Mouse (Mus musculus) adrenal gland (tissue): ENCODE measurements at regions not wholly inside any gene's neighbourhood (a gene's known extent, or its start where the extent isn't known, plus 50 kb on each side); places are given as distances from the start of the nearest gene placed in this dataset.

Experiments
- intact Hi-C: fragments of 180-260 bp; cut with DNase I; formaldehyde crosslinking; loops from one replicate; pipeline ENCODE4 v1.15.1; 2025

DNA sequence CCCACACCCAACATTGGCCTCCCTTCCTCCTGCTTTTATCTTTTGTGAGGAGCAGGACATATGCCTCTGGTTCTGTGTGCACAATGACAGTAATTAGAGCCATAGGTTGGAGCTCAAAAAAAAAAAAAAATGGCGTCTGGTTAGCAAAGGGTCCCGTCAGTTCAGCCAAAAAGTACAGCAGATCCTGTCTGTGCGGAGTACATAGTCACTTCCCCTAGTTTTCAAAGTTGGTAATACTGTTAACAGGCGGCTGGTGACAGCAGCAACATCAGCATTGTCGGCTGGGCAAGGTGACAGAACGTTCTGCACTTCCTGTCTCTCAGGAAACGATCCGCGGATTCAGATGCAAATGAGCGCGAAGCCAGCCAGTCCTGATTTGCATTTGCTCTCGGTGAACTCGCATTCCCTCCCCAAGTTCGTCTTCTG is 642.4 kb upstream of the Gm19410 start:
- intact Hi-C loops = no loop called here

DNA sequence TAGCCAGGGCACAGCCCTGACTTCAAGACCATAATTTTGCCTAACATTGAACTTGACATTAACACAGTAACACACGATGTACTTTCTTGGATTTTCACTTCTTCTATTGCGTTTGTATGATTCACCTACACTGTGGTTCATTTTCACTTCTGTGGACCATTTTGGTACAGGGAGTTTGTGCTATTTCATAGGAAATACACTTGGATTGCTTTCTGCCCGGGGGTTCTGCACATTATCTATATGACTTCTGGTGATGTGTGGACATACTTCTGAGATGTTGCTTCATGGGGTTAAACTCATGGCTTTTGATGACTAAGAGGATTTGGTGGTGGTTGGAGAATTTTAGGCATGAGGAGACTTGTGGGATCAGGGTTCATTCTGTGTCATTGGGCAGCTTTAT is 640.4 kb upstream of the Gm19410 start:
- intact Hi-C loops = no loop called here

DNA sequence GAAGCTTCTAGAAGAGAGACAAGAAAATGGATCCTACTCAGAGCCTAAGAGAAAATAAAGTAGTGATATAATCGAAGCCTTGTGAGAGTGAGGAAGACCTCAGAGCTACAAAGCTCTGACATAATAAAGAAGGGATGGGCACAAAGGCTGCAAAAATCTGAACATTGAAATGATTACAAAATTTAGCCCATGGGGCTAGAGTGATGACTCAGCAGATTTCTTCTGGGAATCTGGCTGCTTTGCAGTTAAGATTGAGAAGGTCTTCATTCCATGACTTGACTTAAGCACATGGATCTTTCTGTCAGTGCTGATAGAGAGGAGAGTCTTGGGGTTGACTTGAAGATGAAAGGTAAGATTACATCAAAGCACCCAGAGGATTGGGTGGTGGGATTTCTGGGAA is 633.3 kb upstream of the Gm19410 start:
- intact Hi-C loops = no loop called here

DNA sequence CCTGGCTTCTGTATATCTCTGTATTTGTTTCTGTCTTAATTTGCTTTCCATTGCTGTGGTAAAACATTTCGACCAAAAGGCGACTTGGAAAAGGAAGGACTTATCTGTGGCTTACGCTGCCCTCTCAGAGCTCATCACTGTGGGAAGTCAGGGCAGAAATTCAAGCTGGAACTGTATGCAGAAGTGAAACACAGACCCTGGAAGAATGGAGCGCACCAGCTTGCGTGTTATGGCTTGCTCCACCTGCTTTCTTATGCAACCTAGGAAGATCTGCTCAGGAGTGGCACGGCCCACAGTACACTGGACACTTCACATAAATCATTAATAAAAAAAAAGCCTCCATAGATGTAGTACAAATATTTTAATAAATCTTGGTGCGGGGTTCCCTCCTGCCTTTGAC is 630.0 kb upstream of the Gm19410 start:
- intact Hi-C loops = no loop called here

DNA sequence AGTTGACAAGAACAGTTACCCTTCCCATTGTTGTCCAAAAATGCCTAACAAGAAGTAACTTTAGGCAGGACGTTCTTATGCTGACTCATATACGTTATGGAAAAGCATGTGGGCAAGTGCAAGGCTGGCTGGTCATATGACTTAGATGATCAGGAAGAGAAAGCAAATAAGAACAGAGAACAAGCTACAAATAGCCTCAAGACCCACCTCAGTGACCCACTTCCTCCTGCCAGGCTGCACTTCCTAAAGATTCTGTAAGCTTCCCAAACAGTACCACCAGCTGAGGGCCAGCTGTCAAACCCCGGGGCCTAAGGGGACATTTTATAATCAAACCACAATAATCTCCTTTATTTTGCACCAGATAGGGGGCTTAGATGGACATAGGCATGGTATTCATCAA is 628.9 kb upstream of the Gm19410 start:
- intact Hi-C loops = no loop called here

DNA sequence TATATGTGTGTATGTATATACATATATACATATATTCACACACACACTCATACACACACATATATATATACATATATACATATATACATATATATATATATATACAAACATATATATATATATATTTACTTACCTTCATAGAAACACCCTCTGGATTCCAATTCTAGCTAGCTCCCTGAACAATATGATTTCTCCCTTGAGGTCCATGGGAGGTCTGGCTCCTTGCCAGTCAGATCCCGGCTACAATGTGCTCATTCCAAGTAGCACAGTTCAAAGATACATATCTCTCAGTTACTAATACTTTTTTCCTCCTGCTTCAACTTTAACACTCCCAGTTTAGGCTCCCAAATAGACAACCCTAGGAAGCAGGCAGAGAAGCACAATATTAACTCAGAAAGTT is 624.8 kb upstream of the Gm19410 start:
- intact Hi-C loops = no loop called here

DNA sequence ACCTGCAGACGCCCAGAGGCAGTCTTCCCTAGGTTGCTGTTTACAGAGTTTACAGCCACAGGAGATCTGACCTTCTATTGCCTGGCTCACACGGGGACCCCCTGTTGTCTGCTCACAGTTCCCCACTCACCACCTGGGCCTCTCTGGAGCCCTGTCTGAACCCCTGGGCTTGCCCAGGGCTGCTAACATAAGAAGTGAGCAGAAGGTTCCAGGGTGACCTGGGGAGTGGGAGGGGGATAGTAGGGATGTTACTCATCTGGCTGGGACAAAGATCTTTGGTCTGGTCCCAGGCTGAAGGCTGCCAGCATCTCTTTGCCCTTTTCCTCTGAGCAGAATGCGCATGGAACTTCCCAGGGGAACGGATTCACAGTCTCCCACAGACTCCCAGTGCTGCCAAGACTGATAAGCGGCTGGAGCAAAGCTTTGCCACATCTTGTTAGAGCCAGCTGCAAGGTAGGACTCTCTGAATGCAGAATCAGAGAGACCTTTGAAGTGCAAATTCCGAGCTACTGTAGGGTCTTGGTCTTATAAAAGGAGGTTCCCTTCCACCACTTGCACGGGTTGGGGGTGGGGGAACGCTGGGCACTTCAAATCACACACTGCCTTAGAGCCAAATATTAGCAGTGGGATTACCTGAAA is 622.5 kb upstream of the Gm19410 start:
- intact Hi-C loops = no loop called here

DNA sequence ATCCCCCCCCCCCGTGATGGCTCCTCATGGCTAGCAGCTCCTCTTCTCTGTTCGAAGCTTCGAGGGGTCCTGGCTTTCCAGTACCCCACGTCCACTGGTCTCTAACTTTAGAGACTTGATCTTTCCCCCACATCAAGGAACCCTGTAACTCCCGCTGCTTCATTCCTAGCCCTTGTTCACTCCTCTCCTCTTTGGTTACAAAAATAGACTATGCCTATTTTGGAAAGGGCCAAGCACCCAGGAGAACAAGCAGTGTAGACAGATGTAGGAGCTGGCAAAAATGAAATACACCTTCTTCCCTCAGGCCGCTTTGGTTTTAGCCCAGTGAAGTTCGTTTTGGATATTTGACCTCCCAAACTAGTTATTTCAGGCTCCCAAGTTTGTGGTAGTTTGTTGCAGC is 621.9 kb upstream of the Gm19410 start:
- intact Hi-C loops = no loop called here

DNA sequence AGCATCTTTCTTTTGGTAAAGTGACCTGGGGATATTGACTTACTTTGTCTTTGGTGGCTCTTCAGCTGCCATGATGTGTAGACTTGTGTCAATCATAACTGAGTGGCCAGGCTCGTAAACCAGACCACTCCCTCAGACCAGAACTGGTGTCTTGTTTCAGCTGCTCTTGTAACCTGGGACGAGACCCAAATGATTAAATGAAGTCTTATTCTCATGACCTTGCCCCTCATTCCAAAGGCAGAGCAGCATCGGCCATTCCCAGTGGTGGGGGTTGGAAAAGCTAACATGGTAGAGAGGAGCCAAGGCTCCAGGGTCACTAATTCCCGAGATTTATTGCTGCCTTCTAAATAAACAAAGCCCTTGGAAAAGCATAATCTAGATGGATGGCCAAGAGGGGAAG is 621.2 kb upstream of the Gm19410 start:
- intact Hi-C loops = no loop called here

DNA sequence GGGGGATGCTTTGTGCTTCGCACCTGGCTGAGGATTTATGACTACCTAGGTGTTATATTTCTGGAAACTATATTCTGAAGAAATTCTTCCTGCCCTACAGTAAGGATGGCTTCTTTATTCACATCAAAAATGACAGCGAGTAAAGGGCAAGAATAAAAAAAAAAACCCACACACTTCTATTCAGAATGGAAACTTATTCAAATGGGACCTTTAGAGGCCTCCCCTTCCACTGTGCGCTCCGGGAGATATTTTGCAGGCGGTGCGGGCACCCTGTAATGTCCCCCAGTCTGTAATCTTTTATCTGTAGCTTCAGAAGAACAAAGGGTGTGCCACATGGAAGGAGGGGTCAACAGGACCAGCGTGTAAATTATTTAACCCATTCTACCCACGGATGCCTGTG is 618.1 kb upstream of the Gm19410 start:
- intact Hi-C loops = no loop called here

DNA sequence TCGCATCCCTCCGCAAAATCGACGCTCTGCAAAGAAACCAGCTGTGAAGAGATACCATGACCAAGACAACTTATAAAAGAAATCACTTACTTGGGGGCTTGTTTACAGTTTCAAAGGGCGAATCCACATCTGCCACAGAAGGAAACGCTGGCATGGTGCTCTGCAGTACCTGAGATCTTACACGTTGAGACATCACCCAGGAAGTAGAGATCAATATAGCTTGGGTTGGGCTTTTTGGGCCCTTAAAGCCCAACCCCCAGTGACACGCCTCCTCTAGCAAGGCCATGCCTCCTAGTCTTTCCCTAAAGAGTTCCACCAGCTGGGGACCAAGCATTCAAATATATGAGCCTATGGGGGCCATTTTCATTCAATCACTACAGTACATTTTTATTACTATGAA is 617.6 kb upstream of the Gm19410 start:
- intact Hi-C loops = no loop called here

DNA sequence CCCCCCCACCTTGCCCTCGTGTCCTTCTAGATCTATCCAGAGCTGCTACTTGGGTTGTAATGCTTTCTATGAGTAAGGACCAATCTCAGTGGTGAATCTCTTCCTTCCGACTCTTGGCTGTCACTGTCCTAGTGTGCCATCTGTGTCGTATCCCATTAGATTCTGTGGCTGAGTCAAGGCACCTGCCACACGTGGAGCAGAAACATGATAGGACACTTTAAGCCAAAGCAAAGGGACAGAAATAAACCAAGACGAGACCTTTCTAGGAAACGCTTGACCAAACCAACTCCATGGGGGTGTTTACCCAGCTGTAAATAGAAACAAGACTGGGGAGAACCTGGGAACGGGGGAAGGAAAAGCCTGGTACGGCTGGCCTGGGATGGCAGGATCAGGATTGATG is 613.0 kb upstream of the Gm19410 start:
- intact Hi-C loops = loop anchor here (10.0 kb wide), 2 partner anchors 158 to 978 kb away; no protein-coding TSS in a partner anchor

DNA sequence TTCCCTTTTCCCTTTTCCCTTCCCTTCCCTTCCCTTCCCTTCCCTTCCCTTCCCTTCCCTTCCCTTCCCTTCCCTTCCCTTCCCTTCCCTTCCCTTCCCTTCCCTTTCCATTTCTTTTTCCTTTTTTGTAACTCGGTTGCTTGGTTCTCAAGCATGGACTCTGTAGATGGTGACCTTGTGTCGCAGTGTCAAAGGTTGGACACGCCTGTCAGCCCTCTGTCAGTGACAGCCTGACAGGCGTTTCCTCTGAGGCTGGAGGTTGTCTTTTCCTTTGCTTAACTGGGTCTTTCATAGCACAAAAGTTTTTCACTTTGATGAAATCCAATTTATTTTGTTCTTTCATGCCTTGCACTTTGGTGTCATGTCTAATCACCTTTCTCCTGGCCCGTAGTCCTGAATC is 609.3 kb upstream of the Gm19410 start:
- intact Hi-C loops = loop anchor here (5.0 to 10.0 kb wide), 4 partner anchors 161 to 981 kb away; no protein-coding TSS in a partner anchor

DNA sequence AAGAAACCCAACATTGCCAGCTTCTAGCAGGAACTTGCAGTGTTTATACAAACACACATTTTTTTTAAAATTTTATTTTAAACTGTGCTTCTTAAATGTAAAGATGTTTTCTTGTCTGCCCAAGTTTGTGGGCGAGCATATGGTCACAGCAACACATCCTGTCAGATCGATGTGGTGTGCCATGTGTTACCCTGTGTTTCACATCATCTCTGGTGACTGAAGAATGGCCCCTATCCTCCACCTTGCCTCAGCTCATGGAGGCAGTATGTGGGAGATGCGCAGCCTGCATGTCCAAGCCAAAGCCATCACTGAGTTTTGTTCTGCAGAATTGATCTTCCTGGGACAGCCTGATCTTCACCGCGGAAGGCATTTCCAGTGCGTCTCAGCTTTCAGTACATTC is 607.9 kb upstream of the Gm19410 start:
- intact Hi-C loops = loop anchor here (5.0 to 10.0 kb wide), 4 partner anchors 163 to 983 kb away; no protein-coding TSS in a partner anchor

DNA sequence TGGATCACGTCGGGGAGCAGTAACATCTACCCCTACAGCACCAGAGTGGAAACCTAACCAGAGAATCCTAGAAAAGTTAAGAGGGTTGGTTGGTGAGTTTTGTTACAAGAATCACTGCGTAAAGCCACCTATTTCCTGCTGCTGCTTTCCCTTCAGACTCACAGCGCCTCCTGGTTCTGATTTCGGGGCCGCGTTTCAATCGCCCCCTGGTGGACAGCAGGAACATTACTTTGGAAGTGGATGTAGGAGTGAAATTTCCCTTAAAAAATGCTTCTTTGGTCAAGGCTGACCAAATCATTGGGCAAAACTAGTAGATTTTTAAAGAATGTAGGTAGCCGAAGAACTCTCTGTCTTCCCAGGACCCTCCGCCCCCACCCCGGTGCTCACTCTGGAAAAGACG is 606.3 kb upstream of the Gm19410 start:
- intact Hi-C loops = loop anchor here (5.0 to 10.0 kb wide), 4 partner anchors 165 to 985 kb away; no protein-coding TSS in a partner anchor

DNA sequence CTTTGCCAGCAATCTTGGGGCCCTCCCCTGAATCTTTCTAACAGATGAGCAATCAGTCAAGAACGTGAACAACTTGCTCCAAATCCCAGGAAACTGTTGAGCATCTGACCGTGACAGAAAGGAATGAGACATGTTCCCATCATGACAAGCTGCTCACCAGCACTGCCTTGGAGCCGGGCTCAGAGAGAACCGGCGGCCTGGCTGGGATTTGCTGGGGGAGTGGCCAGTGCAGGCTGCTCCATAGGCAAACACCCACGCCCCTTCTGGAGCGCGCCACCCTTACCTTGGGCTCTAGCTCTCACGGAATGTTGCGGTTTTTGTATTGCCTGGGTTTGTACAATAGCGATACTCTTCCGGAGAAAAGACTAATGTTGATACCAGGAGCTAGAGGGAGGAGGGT is 605.4 kb upstream of the Gm19410 start:
- intact Hi-C loops = loop anchor here (10.0 kb wide), 1 partner anchor 305 kb away; no protein-coding TSS in a partner anchor

DNA sequence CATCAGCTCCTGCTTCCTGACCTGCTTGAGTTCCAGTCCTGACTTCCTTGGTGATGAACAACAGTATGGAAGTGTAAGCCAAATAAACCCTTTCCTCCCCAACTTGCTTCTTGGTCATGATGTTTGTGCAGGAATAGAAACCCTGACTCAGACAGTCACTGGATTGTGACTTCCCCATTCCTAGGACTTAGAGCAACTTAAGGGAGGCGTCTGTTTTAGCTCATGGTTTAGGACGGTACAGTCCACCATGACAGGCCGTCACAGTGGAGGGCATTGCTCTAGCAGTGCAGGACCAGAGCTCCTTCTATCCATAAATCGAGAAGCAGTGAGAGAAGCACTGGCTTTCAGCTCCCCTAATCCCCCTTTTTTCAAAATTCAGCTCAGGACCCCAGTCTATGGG is 603.4 kb upstream of the Gm19410 start:
- intact Hi-C loops = loop anchor here (10.0 kb wide), 1 partner anchor 303 kb away; no protein-coding TSS in a partner anchor

DNA sequence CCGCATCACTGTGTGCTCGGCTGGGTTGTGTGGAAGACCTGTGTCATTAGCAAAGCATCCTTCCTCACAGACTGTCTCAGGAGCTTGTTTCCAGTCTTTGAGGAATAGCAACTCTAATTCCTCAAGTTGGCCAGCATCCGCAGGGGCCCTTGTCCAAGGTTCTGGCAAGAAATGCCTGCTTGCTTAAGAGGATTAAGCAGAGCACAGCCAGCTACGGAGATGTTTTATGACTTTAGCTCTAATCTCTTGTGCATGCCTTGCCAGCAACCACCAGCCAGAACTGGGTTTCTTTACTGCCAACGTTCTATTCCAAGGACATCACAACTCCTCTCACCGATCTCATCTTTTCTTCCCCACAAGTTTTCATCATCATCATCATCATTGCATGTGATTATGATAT is 599.0 kb upstream of the Gm19410 start:
- intact Hi-C loops = loop anchor here (10.0 kb wide), 1 partner anchor 298 kb away; no protein-coding TSS in a partner anchor

DNA sequence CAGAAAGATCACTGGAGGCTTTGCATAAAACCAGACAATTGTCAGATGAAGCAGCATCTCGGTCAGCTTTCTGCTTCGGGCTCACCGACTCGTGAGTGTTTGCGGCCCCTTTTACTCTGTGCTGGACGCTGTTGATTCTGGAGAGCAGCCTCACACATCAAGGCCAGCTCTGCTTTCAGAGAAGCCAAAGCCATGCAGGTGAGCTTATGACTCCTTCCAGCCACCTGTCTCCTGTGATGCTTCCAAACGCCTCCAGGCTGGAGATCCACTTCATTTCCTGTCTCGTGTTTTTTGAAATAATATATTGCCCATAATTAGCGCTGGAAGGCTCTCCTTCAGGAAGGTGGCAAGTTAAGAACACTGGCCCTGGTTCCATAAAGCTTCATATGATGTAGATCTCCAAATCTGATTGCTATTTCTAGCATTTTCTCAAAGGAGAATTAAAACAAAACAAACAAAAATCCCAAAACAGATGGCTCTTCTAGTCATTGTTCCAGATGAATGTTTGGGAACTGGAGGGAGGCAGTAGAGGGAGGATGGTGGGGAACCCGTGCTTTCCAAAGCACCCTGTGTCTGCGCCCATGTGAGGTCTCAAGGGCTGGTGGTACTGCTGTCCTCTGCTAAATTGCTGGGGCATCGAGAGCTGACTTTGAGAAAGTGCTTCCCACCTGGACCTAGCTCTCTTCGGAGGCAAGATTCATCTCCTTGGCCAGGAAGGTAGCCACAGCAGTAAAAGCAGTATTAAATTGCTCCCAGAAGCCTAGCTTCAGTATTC is 593.9 kb upstream of the Gm19410 start:
- intact Hi-C loops = no loop called here

DNA sequence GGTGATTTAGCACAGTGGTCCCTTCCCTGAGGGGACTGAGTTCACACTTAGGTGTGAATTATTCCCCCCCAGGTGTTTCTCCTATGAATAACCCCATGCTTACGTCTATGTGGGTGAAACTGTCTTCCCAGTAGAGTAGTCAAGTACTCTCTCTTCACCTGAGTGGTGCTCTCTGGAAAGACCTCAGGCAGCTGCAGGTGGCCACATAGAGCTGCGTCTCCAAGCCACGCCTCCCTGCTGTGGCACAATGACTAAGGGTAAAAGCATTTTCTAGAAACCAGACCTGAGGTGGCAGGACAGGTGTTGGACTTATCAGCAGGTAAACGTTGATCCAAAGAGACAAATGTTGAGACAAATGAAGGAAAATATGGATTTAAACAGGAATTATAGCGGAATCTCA is 588.3 kb upstream of the Gm19410 start:
- intact Hi-C loops = no loop called here

DNA sequence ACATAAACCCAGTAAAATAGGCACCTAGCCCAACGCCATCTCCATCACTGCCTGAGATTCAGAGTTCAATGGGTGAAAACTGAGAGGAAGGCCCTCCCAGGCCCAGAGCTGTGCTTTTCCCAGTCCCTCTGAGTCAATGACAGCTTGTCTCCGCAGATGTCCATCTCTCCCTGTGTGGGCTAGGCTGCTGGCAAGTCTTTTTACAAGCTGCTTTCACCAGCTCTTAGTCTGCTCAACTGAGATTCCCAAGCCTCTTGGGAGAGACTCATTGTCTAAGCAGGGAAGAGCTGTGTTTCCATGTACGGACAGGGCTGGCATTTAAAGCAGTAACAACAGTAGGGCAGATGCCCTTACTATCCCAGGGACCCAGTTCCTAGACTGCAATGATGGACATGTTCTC is 585.5 kb upstream of the Gm19410 start:
- intact Hi-C loops = no loop called here

DNA sequence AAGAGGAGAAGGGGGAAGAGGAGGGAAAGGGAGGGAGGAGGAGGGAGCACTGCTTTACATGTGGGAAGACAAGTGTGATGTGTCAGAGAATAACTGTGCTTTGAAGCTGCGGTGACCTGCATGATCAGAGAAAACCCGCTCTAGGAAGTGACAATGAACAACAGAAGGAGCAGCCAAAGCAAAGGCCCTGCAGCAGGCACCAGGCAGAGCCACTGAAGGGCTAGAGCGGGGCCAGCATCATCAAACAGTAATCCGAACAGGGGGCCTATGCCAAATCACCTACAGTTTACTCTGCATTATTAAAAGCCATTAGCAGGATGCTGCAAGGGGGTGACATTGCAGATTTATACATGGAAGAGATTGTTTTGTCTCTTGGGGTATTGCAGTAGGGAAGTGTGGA is 583.4 kb upstream of the Gm19410 start:
- intact Hi-C loops = no loop called here

DNA sequence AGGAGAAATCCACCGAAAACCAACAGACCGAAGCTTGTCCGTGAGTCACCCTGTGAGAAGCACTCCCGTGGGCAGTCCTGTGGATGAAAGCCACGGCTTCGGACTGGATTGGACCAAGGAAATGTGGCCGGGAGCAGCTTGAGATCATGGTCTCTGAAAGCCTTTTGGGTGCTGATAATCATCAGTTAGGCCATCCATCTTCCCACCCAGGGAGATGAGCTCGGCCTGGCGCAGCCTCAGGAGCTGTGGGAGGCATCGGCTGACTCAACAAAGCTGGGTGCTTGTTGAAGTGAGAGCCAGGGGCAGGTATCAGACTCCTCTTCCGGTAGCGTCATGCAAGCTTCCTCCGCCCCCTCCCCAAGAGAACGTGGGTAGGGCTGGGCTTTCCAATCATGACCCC is 582.2 kb upstream of the Gm19410 start:
- intact Hi-C loops = no loop called here
